Mouse (Mus musculus) thymus, adult 2 months (tissue): ENCODE results near the gene Lypd6. TPM values are rescaled to one million over a fixed set of nuclear protein-coding genes. Genes with fewer than 3 reads are reported as not detected.

Experiments used
- DNase-seq: peaks from one replicate; pipeline ENCODE4 v3.0.0; 2021
- H3K27ac ChIP-seq: fragments of 200-500 bp; 2 replicates; pipeline ENCODE4 v1.5.1; 2012; ENCODE audit warnings: low read length, control low read depth; ENCODE audit not compliant: control insufficient read depth, insufficient read depth
- H3K27me3 ChIP-seq: fragments of 200-500 bp; 2 replicates; pipeline ENCODE4 v1.6.1; 2012; ENCODE audit warnings: mild to moderate bottlenecking, low read length, moderate library complexity, mixed read lengths; ENCODE audit not compliant: control insufficient read depth, insufficient read depth
- H3K36me3 ChIP-seq: fragments of 200-500 bp; 2 replicates; pipeline ENCODE4 v1.6.1; 2012; ENCODE audit warnings: mild to moderate bottlenecking, low read length, moderate library complexity; ENCODE audit not compliant: control insufficient read depth, insufficient read depth
- H3K4me1 ChIP-seq: fragments of 200-500 bp; replicated peaks from 2 replicates; pipeline ENCODE4 v1.6.1; 2012; ENCODE audit warnings: low read length; ENCODE audit not compliant: control insufficient read depth, insufficient read depth
- H3K4me3 ChIP-seq: fragments of 200-500 bp; 2 replicates; pipeline ENCODE4 v1.5.1; 2012; ENCODE audit warnings: mild to moderate bottlenecking, low read length, control low read depth, moderate library complexity; ENCODE audit not compliant: control insufficient read depth, insufficient read depth
- CTCF ChIP-seq: fragments of 200-500 bp; IDR thresholded peaks from 2 replicates; pipeline ENCODE4 v1.5.1; 2012; ENCODE audit warnings: mild to moderate bottlenecking, control low read depth, low read length, moderate library complexity, borderline replicate concordance; ENCODE audit not compliant: control insufficient read depth, poor library complexity, insufficient read depth; ENCODE audit errors: extremely low read depth
- POLR2A ChIP-seq: fragments of 200-500 bp; IDR thresholded peaks from 2 replicates; pipeline ENCODE4 v1.6.1; 2012; ENCODE audit warnings: mild to moderate bottlenecking, low read length, control low read depth, moderate library complexity; ENCODE audit not compliant: control insufficient read depth, poor library complexity, insufficient read depth; ENCODE audit errors: extremely low read depth
- WGBS: fragments of 180-500 bp; shearing (Covaris S2); methylation state at CpG from one replicate; pipeline ENCODE4 v1.1.7; 2018; 5-methylcytosine and 5-hydroxymethylcytosine counted together
- polyA plus RNA-seq: library from polyadenylated mRNA; depleted of rRNA; stranded (reverse); fragments of >200 nt; gene quantifications from 2 replicates; pipeline ENCODE4 v1.2.3, GENCODE M21; 2012

Lypd6 gene
- polyA plus RNA-seq, 1 experiment, result 1.2 TPM

DNA sequence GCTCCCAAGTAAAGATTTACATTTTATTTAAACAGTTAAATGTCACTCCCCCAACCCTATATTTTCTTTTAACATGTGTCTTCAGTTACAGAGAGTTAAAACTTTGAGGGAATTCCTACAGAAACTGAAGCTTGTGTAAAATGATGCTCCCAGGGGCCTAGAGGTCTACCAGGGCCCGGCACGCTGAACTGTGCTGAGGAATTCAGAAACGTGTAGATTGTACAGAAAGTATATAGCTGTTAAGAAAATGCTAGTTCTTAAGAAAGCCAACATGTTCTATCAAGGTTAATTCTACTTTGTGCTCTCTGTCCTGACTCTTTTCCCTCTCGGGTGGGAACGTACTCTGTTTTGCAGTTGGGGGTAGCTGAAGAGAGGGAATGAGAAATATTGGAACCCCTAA is 57.1 kb downstream of the Lypd6 start:
- H3K36me3 ChIP-seq, result no peaks in the 10 kb centered on the region
- no peak for TF ChIP-seq CTCF
- TF ChIP-seq POLR2A, result no peak
- no peaks in the 10 kb centered on the region for H3K4me1 ChIP-seq
- 93% methylated on average over 5 of the region's 5 CpGs for WGBS
- no peak for DNase-seq
- H3K27me3 ChIP-seq, result no peaks in the 10 kb centered on the region
- H3K4me3 ChIP-seq, result no peak overlapping the region
- no peak overlapping the region for H3K27ac ChIP-seq

GRCm38 (mm10) chr2:50127513-50128175 is 61.4 kb downstream of the Lypd6 start:
- H3K27ac ChIP-seq, result no peak overlapping the region
- no peaks in the 10 kb centered on the region for H3K4me1 ChIP-seq
- DNase-seq, result no peak
- no peak overlapping the region for H3K4me3 ChIP-seq
- H3K36me3 ChIP-seq, result no peaks in the 10 kb centered on the region
- TF ChIP-seq CTCF, result no peak
- no peak for TF ChIP-seq POLR2A
- WGBS, result 91% methylated on average over 9 of the region's 9 CpGs
- no peaks in the 10 kb centered on the region for H3K27me3 ChIP-seq

GRCm38 (mm10) chr2:50128322-50129277 is 62.4 kb downstream of the Lypd6 start:
- H3K27ac ChIP-seq, result no peak overlapping the region
- no peaks in the 10 kb centered on the region for H3K36me3 ChIP-seq
- H3K4me1 ChIP-seq, result no peaks in the 10 kb centered on the region
- WGBS, result 92% methylated on average over 12 of the region's 12 CpGs
- H3K4me3 ChIP-seq, result no peak overlapping the region
- no peak for DNase-seq
- TF ChIP-seq POLR2A, result no peak
- H3K27me3 ChIP-seq, result no peaks in the 10 kb centered on the region

DNA sequence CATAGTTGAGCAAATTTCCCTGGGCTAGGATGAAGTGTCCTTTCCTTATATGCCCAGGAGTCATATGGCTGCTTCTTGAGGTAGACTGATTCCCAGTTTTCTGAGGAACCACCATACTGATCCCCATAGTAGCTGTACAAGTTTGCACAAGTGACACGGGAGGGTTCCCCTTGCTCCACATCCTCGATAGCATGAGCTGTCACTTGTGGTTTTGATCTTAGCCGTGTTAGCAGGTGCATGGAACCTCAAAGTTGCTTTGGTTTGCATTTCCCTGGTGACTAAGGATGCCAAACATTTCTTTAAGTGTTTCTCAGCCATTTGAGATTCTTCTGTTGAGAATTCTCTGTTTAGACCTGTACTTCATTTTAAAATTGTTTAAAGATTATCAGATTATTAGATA is 64.4 kb downstream of the Lypd6 start:
- no peaks in the 10 kb centered on the region for H3K27me3 ChIP-seq
- DNase-seq, result no peak
- WGBS, result 10% methylated on average over 3 of the region's 3 CpGs
- no peak overlapping the region for H3K4me3 ChIP-seq
- no peaks in the 10 kb centered on the region for H3K36me3 ChIP-seq
- no peaks in the 10 kb centered on the region for H3K4me1 ChIP-seq
- H3K27ac ChIP-seq, result no peak overlapping the region
- no peak for TF ChIP-seq POLR2A
- TF ChIP-seq CTCF, result no peak

DNA sequence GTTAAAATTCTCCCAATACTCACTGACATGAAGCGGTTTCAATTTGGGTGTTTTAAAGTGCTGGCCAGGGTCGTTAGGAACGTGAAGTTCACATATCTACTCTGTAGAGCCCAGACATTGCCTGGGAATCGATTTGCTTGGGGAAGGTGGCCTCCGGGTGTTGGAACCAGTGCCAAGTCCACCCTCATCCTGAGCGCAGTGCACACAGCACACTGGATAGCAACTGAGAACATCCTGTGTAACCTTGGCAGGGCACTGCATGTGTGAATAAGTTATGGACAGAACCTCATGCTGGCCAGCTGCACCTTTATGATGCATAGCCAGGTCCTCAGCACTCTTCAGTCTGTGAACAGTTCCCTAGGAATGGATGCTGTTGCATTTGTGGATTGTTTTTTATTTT is 77.4 kb downstream of the Lypd6 start:
- TF ChIP-seq POLR2A, result no peak
- TF ChIP-seq CTCF, result no peak
- DNase-seq, result no peak
- Histone ChIP-seq H3K4me1 (no peaks in the 10 kb centered on the region), H3K27me3 (no peaks in the 10 kb centered on the region), H3K27ac (no peak overlapping the region), H3K4me3 (no peak overlapping the region), H3K36me3 (no peaks in the 10 kb centered on the region)
- 93% methylated on average over 6 of the region's 6 CpGs for WGBS

DNA sequence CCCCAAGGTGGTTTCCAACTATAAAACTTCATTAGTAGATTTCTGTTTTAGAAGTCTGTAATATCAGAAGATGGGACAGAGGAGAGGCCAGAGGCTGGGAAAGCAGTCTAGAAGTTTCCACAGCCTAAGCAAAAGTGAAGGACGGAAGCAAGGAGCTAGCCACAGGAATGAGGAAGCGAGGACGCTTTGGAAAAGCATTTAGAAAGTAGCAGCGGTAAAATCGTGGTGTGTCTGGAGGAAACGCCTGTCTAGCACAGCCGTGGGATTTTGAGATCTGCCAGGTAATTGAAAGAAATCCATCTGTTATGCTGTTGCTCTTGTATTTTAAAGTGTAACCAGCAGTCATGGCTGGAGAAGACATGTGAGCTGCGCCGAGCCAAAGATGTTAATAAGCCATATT is 81.1 kb downstream of the Lypd6 start:
- H3K27ac ChIP-seq, result no peak overlapping the region
- no peaks in the 10 kb centered on the region for H3K36me3 ChIP-seq
- H3K4me1 ChIP-seq, result no peaks in the 10 kb centered on the region
- no peak for TF ChIP-seq POLR2A
- no peak for TF ChIP-seq CTCF
- WGBS, result 25% methylated on average over 9 of the region's 9 CpGs
- H3K4me3 ChIP-seq, result no peak overlapping the region
- H3K27me3 ChIP-seq, result no peaks in the 10 kb centered on the region
- no peak for DNase-seq
